Mouse (Mus musculus) liver, embryonic 11.5 days (tissue): ENCODE data around the gene Gja10. TPM values are rescaled to one million over a fixed set of nuclear protein-coding genes. Genes with fewer than 3 reads are reported as not detected.

Experiments
- ATAC-seq: fragments of 200-750 bp; cut with Nextera tagmentation; replicated peaks from 2 replicates; pipeline ENCODE4 v1.8.0; 2017; ENCODE audit warnings: moderate number of reproducible peaks, mild to moderate bottlenecking, moderate TSS enrichment, moderate library complexity; ENCODE audit not compliant: low FRiP score
- DNase-seq: peaks from one replicate; pipeline ENCODE4 v3.0.0-alpha.2; 2017; ENCODE audit warnings: low spot score
- H3K27ac ChIP-seq: fragments of 300-500 bp; sonication (generic); 2 replicates; pipeline ENCODE4 v1.5.1; 2014; ENCODE audit warnings: mild to moderate bottlenecking, low read depth, low read length, control low read depth
- H3K27me3 ChIP-seq: fragments of 300-500 bp; sonication (generic); replicated peaks from 2 replicates; pipeline ENCODE4 v1.6.1; 2014; ENCODE audit warnings: low read length, mixed read lengths; ENCODE audit not compliant: control insufficient read depth, insufficient read depth
- H3K36me3 ChIP-seq: fragments of 300-500 bp; sonication (generic); 2 replicates; pipeline ENCODE4 v1.6.1; 2014; ENCODE audit warnings: mild to moderate bottlenecking, low read length, moderate library complexity, mixed read lengths; ENCODE audit not compliant: control insufficient read depth, insufficient read depth
- H3K4me1 ChIP-seq: fragments of 300-500 bp; sonication (generic); replicated peaks from 2 replicates; pipeline ENCODE4 v1.6.1; 2014; ENCODE audit warnings: low read length, mixed read lengths; ENCODE audit not compliant: control insufficient read depth, insufficient read depth
- H3K4me2 ChIP-seq: fragments of 300-500 bp; sonication (generic); 2 replicates; pipeline ENCODE4 v1.6.1; 2014; ENCODE audit warnings: mild to moderate bottlenecking, control low read depth, moderate library complexity
- H3K4me3 ChIP-seq: fragments of 300-500 bp; sonication (generic); 2 replicates; pipeline ENCODE4 v1.5.1; 2014; ENCODE audit warnings: low read depth, low read length, control low read depth
- H3K9ac ChIP-seq: fragments of 300-500 bp; sonication (generic); 2 replicates; pipeline ENCODE4 v1.6.1; 2014; ENCODE audit warnings: low read depth, low read length, control low read depth
- H3K9me3 ChIP-seq: fragments of 300-500 bp; sonication (generic); 2 replicates; pipeline ENCODE4 v1.6.1; 2016; ENCODE audit warnings: low read length, inconsistent platforms, mixed read lengths; ENCODE audit not compliant: control insufficient read depth
- WGBS: fragments of 180-500 bp; shearing (Covaris S2); extraction: QIAGEN DNeasy Blood & Tissue Kit; methylation state at CpG from one replicate; pipeline ENCODE4 v1.1.7; 2014; 5-methylcytosine and 5-hydroxymethylcytosine counted together
- polyA plus RNA-seq: library from polyadenylated mRNA; unstranded; fragments of >200 nt; fragmentation: Nextera tagmentation; extraction: Ambion mirVana; gene quantifications from 2 replicates; pipeline ENCODE4 v1.2.1, GENCODE M21; 2014

The Gja10 gene
- polyA plus RNA-seq: 0.09 TPM in 1 of 2 replicates, not detected in the other

DNA sequence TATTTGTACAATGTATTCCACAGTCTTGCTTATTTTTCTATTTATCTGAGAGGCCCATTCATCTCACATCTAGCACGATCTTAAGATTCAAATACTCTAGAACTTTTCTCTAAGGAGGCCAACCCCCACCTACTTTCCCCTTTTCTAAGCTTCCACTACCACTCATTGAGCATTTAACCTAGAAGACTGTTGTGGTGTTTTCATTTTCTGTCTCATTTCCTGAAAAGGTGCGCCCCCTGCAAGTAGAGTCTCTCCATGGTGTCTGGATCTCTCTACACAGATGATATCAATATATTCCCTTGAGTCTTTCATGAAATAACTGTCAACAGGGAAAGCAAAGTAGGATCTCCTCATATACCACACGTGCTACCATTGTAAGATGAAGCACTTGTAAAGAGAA lies at the start of gene Gja10:
Gene Gja10 (minus strand): TSS at position 101 of the 400 bp plus-strand sequence.
- DNase-seq (no peak), ATAC-seq (no peak)
- Histone ChIP-seq H3K27ac (no peak within 1 kb of the TSS), H3K27me3 (no peaks in the 10 kb centered on the region), H3K9me3 (no peaks in the 10 kb centered on the region), H3K4me2 (no peak within 1 kb of the TSS), H3K9ac (no peak within 1 kb of the TSS), H3K36me3 (no peaks in the 10 kb centered on the region), H3K4me3 (no peak within 1 kb of the TSS), H3K4me1 (no peaks in the 10 kb centered on the region)
- whole genome bisulfite sequencing: 57% methylated on average over 3 of the region's 3 CpGs

DNA sequence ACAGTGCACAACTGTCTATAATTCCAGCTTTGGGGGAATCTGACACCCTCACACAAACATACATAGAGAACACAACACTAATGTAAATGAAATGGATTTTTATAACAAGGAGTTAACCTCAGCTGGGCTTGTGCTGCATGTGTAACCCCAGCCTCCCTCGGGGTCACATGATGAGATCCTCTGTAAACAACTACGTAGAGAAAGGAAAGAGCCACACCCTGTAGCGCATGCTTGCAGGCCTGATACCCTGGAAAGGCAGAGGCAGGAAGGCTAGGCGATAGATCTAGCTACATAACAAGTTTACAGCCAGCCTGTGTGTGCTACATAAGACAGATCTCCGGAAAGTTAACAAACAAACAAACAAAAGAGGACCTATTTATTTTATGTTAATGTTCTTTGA lies 49.1 kb upstream of the Gja10 start:
- H3K36me3 ChIP-seq: peaks cover 11% of the 10 kb centered on the region; the same call in 1 of the 2 replicates
- no peak overlapping the region for H3K9ac ChIP-seq
- peak; percentile 72 for ATAC-seq
- no peaks in the 10 kb centered on the region for H3K9me3 ChIP-seq
- WGBS: 62% methylated on average over 5 of the region's 5 CpGs
- no peaks in the 10 kb centered on the region for H3K27me3 ChIP-seq
- no peak overlapping the region for H3K4me3 ChIP-seq
- no peak for DNase-seq
- H3K4me1 ChIP-seq: no peaks in the 10 kb centered on the region
- no peak overlapping the region for H3K4me2 ChIP-seq
- H3K27ac ChIP-seq: no peak overlapping the region

DNA sequence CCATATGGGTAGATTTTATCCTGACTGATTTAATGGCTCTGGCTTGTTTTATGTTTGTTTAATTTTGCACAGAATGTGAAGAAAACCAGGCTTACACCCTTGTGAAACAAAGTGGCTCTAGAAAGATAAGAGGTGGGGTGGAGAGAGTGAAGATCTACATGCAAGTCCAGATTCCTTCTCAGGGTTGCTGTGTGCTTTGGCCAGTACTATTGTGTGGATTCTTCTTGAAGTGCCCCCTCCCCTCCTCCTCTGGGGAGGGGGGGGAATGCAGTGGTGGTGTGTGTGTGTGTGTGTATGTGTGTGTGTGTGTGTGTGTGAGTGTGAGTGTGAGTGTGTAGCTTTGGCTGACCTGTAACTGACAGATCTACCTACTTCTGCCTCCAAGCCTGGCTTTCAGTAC lies 19.1 kb upstream of the Gja10 start:
- ATAC-seq (no peak), DNase-seq (no peak)
- Histone ChIP-seq H3K9ac (no peak overlapping the region), H3K4me2 (no peak overlapping the region), H3K4me3 (no peak overlapping the region), H3K27me3 (no peaks in the 10 kb centered on the region), H3K9me3 (no peaks in the 10 kb centered on the region), H3K4me1 (peaks cover 3% of the 10 kb centered on the region), H3K27ac (no peak overlapping the region), H3K36me3 (peaks cover 5% of the 10 kb centered on the region; the same call in 1 of the 2 replicates)

- ATAC-seq (peak; percentile 98), DNase-seq (peak; percentile 99)
- 1% methylated on average over 67 of the region's 67 CpGs for WGBS
- peaks cover 9% of the 10 kb centered on the region for H3K4me1 ChIP-seq
- H3K4me2 ChIP-seq: peak within 1 kb of the TSS; percentile 66
- no peaks in the 10 kb centered on the region for H3K36me3 ChIP-seq
- H3K9ac ChIP-seq: peak within 1 kb of the TSS; percentile 90
- H3K9me3 ChIP-seq: no peaks in the 10 kb centered on the region
- H3K4me3 ChIP-seq: peak within 1 kb of the TSS; percentile 92
- H3K27me3 ChIP-seq: no peaks in the 10 kb centered on the region
- H3K27ac ChIP-seq: peak within 1 kb of the TSS; percentile 79
These were observed 12.7 kb upstream of the Gja10 start, which contains the start of gene Casp8ap2 for GRCm38 (mm10) chr4:32615034-32615881. Casp8ap2 (plus strand) TSS chr4:32615451.

DNA sequence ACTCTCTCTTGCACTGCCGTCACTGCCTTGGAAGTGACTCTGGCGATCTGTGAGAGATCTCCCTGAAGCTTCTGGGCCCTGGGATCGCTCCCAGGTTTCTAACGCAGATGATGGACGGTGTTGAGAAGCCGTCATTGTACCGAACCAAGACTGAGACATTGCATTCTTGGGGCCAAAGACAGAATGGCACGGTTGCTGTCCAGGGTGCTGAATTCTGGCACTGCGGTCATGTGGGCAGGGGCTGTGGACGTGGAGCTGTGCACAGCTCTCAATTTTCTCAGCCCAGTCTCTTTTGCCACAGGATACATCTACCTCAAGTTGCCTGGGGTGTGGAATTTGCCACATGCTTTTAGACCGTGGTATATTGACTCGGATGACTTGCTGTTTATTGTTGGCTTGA lies 1.4 kb downstream of the Gja10 start:
- WGBS: 28% methylated on average over 12 of the region's 12 CpGs

GRCm38 (mm10) chr4:32588237-32588636 lies 14.3 kb downstream of the Gja10 start:
- H3K4me2 ChIP-seq: no peak overlapping the region
- no peak overlapping the region for H3K4me3 ChIP-seq
- no peaks in the 10 kb centered on the region for H3K9me3 ChIP-seq
- H3K9ac ChIP-seq: no peak overlapping the region
- DNase-seq (no peak), ATAC-seq (no peak)
- no peak overlapping the region for H3K27ac ChIP-seq
- no peaks in the 10 kb centered on the region for H3K4me1 ChIP-seq
- no peaks in the 10 kb centered on the region for H3K36me3 ChIP-seq
- 70% methylated on average over 6 of the region's 6 CpGs for WGBS
- no peaks in the 10 kb centered on the region for H3K27me3 ChIP-seq

More for the DNA sequence above, 1.4 kb downstream of the Gja10 start:
- Histone ChIP-seq H3K27ac (no peak overlapping the region), H3K4me3 (no peak overlapping the region), H3K9me3 (no peaks in the 10 kb centered on the region), H3K4me1 (no peaks in the 10 kb centered on the region), H3K27me3 (no peaks in the 10 kb centered on the region), H3K9ac (no peak overlapping the region), H3K36me3 (no peaks in the 10 kb centered on the region), H3K4me2 (no peak overlapping the region)
- no peak for ATAC-seq
- peak; percentile 71 for DNase-seq

- Histone ChIP-seq H3K4me2 (no peak overlapping the region), H3K27me3 (no peaks in the 10 kb centered on the region), H3K36me3 (no peaks in the 10 kb centered on the region), H3K27ac (no peak overlapping the region), H3K9ac (no peak overlapping the region), H3K4me1 (no peaks in the 10 kb centered on the region), H3K9me3 (no peaks in the 10 kb centered on the region), H3K4me3 (no peak overlapping the region)
- ATAC-seq (no peak), DNase-seq (no peak)
- WGBS: 72% methylated on average over 5 of the region's 5 CpGs
These were observed 15.0 kb downstream of the Gja10 start for GRCm38 (mm10) chr4:32587543-32587942.

DNA sequence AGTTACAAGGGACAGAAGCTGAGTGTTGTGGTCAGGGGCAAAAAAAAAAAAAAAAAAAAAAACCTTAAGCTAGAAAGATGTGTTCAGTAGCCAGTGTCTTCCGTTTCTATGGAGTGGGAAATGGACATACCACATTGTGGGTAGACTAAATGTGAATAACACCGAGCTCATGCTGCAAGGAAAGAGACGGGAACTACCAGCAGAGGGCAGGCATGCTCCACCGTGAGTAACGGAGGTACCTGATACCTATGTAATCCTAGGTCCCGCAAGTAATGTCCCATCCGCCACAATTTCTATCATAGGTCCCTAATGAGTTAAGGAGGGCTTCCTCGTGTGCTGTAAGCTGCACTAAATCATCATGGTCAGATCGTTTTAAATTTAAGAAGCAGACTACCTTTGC lies 16.0 kb downstream of the Gja10 start:
- H3K4me1 ChIP-seq: no peaks in the 10 kb centered on the region
- no peaks in the 10 kb centered on the region for H3K27me3 ChIP-seq
- no peak overlapping the region for H3K4me3 ChIP-seq
- H3K9me3 ChIP-seq: no peaks in the 10 kb centered on the region
- WGBS: 9% methylated on average over 9 of the region's 9 CpGs
- no peak overlapping the region for H3K9ac ChIP-seq
- no peak overlapping the region for H3K4me2 ChIP-seq
- H3K36me3 ChIP-seq: no peaks in the 10 kb centered on the region
- DNase-seq (peak; percentile 66), ATAC-seq (no peak)
- no peak overlapping the region for H3K27ac ChIP-seq

DNA sequence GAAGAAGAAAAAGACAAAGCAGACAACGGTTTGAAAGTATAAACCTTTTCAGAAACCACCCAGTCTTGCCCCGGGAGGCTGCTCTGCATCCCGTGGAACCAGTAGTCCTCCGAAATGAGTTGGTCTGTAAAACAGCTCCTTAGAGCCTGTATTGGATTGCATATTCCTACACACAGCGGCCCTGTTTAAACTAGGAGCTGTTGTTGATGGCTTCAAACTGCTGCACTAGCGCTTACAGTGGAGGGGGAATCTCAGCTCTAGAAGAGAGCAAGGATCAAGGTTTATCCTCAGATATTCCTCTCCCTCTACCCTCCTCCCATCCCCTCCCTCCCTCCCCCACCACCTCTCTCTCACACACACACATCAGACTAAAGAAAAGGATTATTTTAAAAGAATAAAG lies 18.4 kb downstream of the Gja10 start:
- H3K36me3 ChIP-seq: 0 out of 2 replicates have a peak, but pooled peaks cover 2% of the 10 kb centered on the region
- H3K4me1 ChIP-seq: no peaks in the 10 kb centered on the region
- no peaks in the 10 kb centered on the region for H3K9me3 ChIP-seq
- no peaks in the 10 kb centered on the region for H3K27me3 ChIP-seq
- H3K27ac ChIP-seq: no peak overlapping the region
- no peak for DNase-seq
- no peak for ATAC-seq
- no peak overlapping the region for H3K9ac ChIP-seq
- no peak overlapping the region for H3K4me2 ChIP-seq
- no peak overlapping the region for H3K4me3 ChIP-seq
- 71% methylated on average over 6 of the region's 6 CpGs for WGBS
